Comparison of ENCODE assay signal across 9 mouse cellular contexts in the genomic region with DNA sequence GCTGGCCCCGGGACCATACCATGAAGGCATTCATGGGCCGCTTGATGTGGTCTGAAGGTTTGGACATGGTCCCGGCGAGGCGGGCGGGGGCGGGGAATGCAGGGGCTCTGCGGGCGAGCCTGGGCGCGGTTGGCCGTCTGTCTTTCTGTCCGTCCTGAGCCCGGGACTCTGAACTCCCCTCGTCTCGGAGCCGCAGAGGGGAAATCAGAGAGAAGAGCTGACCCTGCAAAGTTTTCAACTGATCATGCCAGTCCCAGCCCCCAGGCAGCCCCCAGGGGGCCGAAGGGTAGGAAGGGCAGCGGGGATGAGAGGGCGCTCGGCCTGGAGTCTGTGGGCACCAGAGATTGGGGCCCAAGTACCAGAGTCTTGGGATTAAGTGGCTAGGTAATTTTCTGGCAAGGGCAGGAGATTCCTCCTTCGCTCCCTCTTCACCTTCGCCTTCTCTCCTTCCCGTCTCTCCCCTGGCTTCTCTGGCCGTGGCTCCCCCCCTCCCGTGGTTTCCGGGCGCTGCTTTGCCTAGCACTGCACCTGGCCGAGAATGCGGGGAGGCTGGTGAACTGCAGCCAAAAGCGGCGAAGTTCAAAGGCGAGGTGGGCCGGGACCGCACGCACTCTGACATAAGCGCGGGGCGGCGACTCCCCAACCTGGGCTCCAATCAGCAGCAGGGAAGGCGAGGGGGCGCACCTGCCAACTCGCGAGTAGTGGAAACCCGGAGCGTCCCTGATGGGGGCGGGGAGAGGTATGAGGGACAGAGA. TPM values are rescaled to one million over a fixed set of nuclear protein-coding genes. Genes with fewer than 3 reads are reported as not detected.
DNase-seq lines count a peak whose midpoint lies in the region; ATAC-seq and TF ChIP-seq lines count a peak whose summit lies in the region.
"Had no signal": no experiment of that assay in that cellular context is flagged by ENCODE, and none has a peak within 500 bp of the region (broad histone marks: within the 10 kb centered on the region; RNA-seq: fewer than 3 reads in every experiment).

A gene (minus strand): TSS at position 553 of the 755 bp plus-strand sequence.

- ATAC-seq in lung, embryonic 14.5 days (ENCODE audit: insufficient read depth), result peak; percentile 37
- ATAC-seq in hindbrain, embryonic 13.5 days (ENCODE audit: low FRiP score), result 0 out of 2 replicates have a peak, but pooled peaks have one; percentile 26
- no peak for ATAC-seq in midbrain, embryonic 11.5 days (ENCODE audit: low FRiP score)

- no peak within 1 kb of the TSS for H3K27ac ChIP-seq in lung, embryonic 14.5 days (ENCODE audit: low read depth)
- H3K27ac ChIP-seq in hindbrain, embryonic 13.5 days, result peak within 1 kb of the TSS; percentile 58
- H3K27ac ChIP-seq in midbrain, embryonic 11.5 days (ENCODE audit: low read depth, low read length), result 0 out of 2 replicates have a peak within 1 kb of the TSS, but pooled peaks have one; percentile 13
- no peak within 1 kb of the TSS for H3K27ac ChIP-seq in layer of hippocampus, adult 2 months
- H3K27ac ChIP-seq: macrophage had no signal

- H3K36me3 ChIP-seq in lung, embryonic 14.5 days (ENCODE audit: insufficient read depth), result no peaks in the 10 kb centered on the region
- no peaks in the 10 kb centered on the region for H3K36me3 ChIP-seq in hindbrain, embryonic 13.5 days
- H3K36me3 ChIP-seq in midbrain, embryonic 11.5 days (ENCODE audit: control insufficient read depth, insufficient read depth, low read length), result no peaks in the 10 kb centered on the region

- no peaks in the 10 kb centered on the region; the same call in 1 of the 2 replicates for H3K4me1 ChIP-seq in lung, embryonic 14.5 days (ENCODE audit: insufficient read depth)
- H3K4me1 ChIP-seq in hindbrain, embryonic 13.5 days (replicated peaks), result peaks cover 44% of the 10 kb centered on the region
- H3K4me1 ChIP-seq in midbrain, embryonic 11.5 days (ENCODE audit: control insufficient read depth, insufficient read depth, low read length), result peaks cover 24% of the 10 kb centered on the region

- TF ChIP-seq CTCF in lung, embryonic 14.5 days (IDR thresholded peaks at IDR 0.05; ENCODE audit: low read depth), result no peak
- no peak for TF ChIP-seq CTCF in layer of hippocampus, adult 2 months (conservative IDR thresholded peaks at IDR 0.05)

- H3K4me2 ChIP-seq in lung, embryonic 14.5 days, result peak within 1 kb of the TSS; percentile 51
- peak within 1 kb of the TSS; percentile 44 for H3K4me2 ChIP-seq in hindbrain, embryonic 13.5 days
- peak within 1 kb of the TSS; percentile 8; the same call in 1 of the 2 replicates for H3K4me2 ChIP-seq in midbrain, embryonic 11.5 days

- H3K27me3 ChIP-seq in lung, embryonic 14.5 days (ENCODE audit: insufficient read depth, low read length), result peaks cover 94% of the 10 kb centered on the region
- peaks cover 100% of the 10 kb centered on the region for H3K27me3 ChIP-seq in hindbrain, embryonic 13.5 days
- H3K27me3 ChIP-seq in midbrain, embryonic 11.5 days (ENCODE audit: control insufficient read depth, insufficient read depth, low read length), result peaks cover 98% of the 10 kb centered on the region

- H3K9ac ChIP-seq in lung, embryonic 14.5 days, result no peak within 1 kb of the TSS
- peak within 1 kb of the TSS; percentile 61 for H3K9ac ChIP-seq in hindbrain, embryonic 13.5 days
- peak within 1 kb of the TSS; percentile 37; the same call in 1 of the 2 replicates for H3K9ac ChIP-seq in midbrain, embryonic 11.5 days (ENCODE audit: low read length)

- DNase-seq in lung, embryonic 14.5 days, result peak; percentile 65
- DNase-seq in lung, postnatal 25 days (ENCODE audit: low spot score), result no peak
- DNase-seq in midbrain, embryonic 11.5 days (ENCODE audit: low spot score, missing footprints), result peak; percentile 94
- peak; percentile 9 to 32 for DNase-seq in thymus, postnatal 36 days
- no peak for DNase-seq in right cerebral cortex, adult 2 months (ENCODE audit: low spot score in 2 of 2)
- DNase-seq in layer of hippocampus, adult 2 months (ENCODE audit: low spot score in 2 of 2), result no peak
- no peak for DNase-seq in adrenal gland, postnatal 14 days

- peak within 1 kb of the TSS; percentile 19 for H3K4me3 ChIP-seq in lung, embryonic 14.5 days (ENCODE audit: low read depth, low read length)
- H3K4me3 ChIP-seq in hindbrain, embryonic 13.5 days, result peak within 1 kb of the TSS; percentile 30
- H3K4me3 ChIP-seq in midbrain, embryonic 11.5 days (ENCODE audit: low read depth, low read length), result peak within 1 kb of the TSS; percentile 22
- no peak within 1 kb of the TSS for H3K4me3 ChIP-seq in layer of hippocampus, adult 2 months

- under 1% methylated on average over 47 of the region's 47 CpGs for WGBS in lung, embryonic 14.5 days
- WGBS in hindbrain, embryonic 13.5 days, result under 1% methylated on average over 46 of the region's 47 CpGs
- WGBS in midbrain, embryonic 11.5 days, result under 1% methylated on average over 47 of the region's 47 CpGs

- H3K9me3 ChIP-seq in lung, embryonic 14.5 days (ENCODE audit: low read depth, low read length), result no peaks in the 10 kb centered on the region
- no peaks in the 10 kb centered on the region for H3K9me3 ChIP-seq in hindbrain, embryonic 13.5 days
- H3K9me3 ChIP-seq in midbrain, embryonic 11.5 days (ENCODE audit: control insufficient read depth, low read length), result no peaks in the 10 kb centered on the region

RNA-seq across cellular contexts. Expression of the gene that starts here (rescaled TPM):
- 0.09 TPM in 1 of 2 replicates, not detected in the other for polyA plus RNA-seq in lung, embryonic 14.5 days (2014; fragmentation: Nextera tagmentation; extraction: Ambion mirVana)
- polyA plus RNA-seq in hindbrain, embryonic 13.5 days (2015; fragmentation: Nextera tagmentation; extraction: Ambion mirVana), result 23.9 and 24.5 TPM in 2 replicates
- 12.4 and 14.0 TPM in 2 replicates for polyA plus RNA-seq in midbrain, embryonic 11.5 days (2014; fragmentation: Nextera tagmentation; extraction: Ambion mirVana)
- not detected for total RNA-seq in layer of hippocampus, adult 2 months (2021)
- total RNA-seq in adrenal gland, postnatal 14 days (2021), result not detected in 2 replicates
- polyA plus RNA-seq: macrophage had no signal

Comparison
In these comparisons a context has a peak if more than half of its experiments do, and no peak if none do; other contexts are left out.
1. RNA of the gene that starts here (polyA plus RNA-seq): 23.9 to 24.5 TPM in hindbrain, embryonic 13.5 days and 12.4 to 14.0 TPM in midbrain, embryonic 11.5 days; 0.09 TPM in lung, embryonic 14.5 days; every median in the first group is over 10 times any median in the second.
2. Peak in DNase-seq, ATAC-seq, H3K4me3 ChIP-seq and H3K4me2 ChIP-seq in lung, embryonic 14.5 days; RNA of the gene not detected or under 1 TPM.
3. DNase-seq: peak in midbrain, embryonic 11.5 days (single experiment) and thymus, postnatal 36 days (2 of 2); none in lung, postnatal 25 days (single experiment), right cerebral cortex, adult 2 months (0 of 2), layer of hippocampus, adult 2 months (0 of 2) and adrenal gland, postnatal 14 days (single experiment).
4. H3K27ac ChIP-seq: peak in hindbrain, embryonic 13.5 days (single experiment) and midbrain, embryonic 11.5 days (single experiment); none in lung, embryonic 14.5 days (single experiment) and layer of hippocampus, adult 2 months (single experiment).
5. Peak in every context shown above with its lines, with median percentiles within 50 percentile points of each other: H3K4me2 ChIP-seq.